Mouse (Mus musculus): ENCODE measurements around the gene 4930404N11Rik. TPM values are rescaled to one million over a fixed set of nuclear protein-coding genes. Genes with fewer than 3 reads are reported as not detected.

The 4930404N11Rik gene
- polyA plus RNA-seq (2015; fragmentation: Nextera tagmentation; extraction: Ambion mirVana): 1.7 and 3.0 TPM in 2 replicates

DNA sequence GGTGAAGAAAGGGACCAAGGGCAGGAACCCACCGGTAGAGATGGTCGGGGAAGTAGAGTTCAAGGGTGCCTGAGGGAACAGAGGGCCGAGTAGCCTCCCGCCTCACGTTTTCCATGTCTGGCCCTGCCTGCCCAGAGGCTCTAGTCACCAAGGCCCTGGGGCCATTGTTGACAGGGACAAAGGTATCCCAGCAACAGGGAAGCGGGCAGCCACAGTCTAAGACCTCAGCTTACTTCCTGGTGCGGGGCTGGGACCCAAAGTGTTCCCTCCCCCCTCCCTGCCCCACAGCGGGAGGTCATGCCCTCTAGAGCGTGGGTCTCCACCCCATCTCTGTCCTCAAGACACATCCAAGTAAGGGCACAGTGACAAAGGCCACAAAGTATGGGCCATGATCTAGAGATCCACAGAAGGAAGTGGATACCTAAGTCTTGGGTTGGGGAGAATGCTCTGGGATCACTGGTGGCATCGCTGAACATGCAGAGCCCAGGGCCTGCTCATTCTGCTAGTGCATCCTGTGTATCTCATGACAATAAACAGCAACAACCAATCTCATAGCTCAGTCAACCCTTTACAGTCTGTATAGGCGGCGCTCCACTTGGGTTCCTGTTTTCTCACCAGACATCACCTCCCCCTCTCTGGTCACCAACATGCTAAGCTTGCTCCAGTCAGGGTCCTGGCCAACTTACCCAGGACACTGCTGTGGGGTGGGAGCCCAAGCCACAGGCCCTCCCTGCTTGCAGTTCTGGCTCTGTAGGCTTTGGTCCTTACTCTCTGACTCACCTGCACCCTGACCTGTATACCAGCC lies at the start of gene 4930404N11Rik:
4930404N11Rik (minus strand) TSS at position 145 of the 805 bp plus-strand sequence.
- DNase-seq (ENCODE audit: low spot score): no peak

DNA sequence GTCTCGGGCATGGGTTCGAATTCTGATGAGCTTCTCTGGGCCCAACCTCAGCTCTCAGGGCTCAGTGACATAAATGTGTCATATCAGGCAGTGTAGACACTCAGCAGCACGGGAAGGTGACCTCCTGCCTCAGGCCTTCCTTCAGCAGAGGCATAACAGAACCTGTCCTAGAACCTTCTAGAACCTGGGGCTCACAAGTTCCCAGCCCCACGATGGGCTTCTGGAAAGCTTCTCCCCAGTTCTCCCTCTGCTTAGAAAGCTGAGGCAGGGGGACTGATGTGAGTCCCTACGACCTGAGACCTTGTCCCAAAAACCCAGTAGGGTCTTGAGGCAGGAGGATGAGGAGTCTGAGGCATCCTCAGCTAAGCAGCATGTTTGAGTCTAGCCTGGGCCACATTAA lies 49.5 kb upstream of the 4930404N11Rik start:
- no peak for DNase-seq (ENCODE audit: low spot score)

DNA sequence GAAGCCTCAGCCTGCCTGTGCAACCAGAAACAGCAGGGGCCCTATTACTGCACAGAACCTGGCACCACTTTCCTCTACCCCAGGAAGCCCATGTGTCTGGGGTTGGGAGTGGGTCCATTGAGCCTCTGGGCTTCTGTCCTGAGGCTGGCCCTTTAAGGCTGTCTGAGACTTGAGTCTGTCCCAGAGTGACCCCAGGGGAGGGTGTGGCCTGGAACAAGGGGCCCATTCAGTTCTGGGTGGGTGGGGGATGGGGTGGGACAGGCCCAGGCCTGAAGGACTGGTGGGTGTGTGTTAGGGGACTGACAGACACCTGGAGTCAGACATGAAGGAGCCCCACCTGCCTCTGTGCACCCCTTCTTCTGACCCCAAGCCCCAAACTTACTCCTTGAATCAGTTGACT lies 49.1 kb upstream of the 4930404N11Rik start:
- DNase-seq (ENCODE audit: low spot score): no peak

DNA sequence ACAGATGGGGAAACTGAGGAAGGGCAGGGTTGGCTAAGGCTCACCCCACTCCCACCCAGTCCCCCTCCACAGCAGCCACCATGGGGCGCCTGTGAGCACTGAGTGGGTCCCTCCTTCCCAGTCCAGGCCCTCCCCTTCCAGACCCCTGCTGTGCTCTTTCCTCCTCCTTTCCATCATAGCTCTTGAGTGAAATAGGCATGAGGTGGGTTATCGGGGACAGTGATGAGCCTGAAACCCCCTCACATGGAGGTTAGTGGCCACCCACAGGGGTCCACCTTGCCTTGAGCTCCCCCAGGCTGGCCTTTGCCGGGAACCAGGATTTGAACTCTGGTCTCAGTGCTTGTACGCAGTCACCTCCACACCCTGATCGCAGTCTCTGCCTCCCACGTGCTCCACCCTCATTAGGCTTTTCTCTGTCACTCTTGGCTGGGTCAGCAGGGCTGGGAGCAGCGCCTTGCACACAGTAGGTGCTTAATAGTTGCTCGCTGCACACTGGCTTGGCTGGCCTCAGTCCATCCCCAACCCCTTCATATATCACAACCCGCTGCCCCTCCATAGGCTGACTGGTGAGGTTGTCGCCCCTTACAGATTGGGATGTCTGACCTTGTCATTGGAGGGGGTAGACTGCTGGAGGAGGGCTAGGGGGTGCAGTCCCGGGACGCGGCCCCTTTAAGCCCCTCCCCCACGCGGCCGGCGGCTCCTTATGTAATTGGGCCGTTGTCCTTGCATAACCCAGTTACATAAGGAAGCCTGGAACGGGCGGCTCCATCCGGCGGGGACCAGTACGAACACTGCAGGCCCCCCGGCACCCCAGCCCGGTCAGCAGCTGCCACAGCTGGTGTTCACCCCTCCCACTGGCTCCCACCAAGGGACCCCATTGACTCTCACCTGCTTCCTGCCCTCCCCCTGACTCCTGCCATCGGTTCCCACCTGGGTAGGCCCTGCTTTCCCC lies 48.0 kb upstream of the 4930404N11Rik start:
- no peak for DNase-seq (ENCODE audit: low spot score)

DNA sequence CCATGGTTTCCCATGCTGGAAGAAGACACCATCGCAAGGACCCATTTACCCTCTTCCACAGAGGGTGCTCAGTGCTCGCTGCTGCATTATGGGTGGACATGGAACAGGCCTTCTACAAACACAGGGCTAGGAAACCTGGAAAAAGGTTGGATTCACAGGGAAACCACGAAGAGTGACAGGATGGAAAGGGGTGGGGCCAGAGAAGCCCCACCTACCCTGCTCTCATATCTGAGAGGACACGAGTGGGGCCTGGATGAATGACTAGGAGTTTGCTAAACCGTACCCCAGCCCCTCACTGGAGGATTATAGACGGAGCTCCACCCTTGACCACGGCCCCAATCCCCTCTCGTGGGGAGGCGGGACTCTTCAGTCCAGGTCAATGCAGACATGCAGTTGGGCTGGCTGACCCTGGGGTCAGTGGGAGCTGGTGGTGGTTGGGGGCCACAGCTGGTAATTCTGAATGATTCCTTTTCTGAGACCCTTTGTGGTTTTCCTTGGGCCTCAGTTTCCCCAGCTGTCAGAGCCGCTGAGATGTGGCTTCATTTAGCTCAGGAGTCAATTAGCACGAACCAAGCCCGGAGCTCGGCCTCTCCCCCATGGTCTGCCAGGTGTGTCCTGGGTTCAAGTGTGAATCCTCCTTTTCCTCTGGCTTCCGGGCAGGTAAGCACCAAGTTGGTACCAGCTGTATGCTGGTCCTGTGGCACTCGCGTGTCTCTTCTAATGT lies 47.1 kb upstream of the 4930404N11Rik start:
- no peak for DNase-seq (ENCODE audit: low spot score)

DNA sequence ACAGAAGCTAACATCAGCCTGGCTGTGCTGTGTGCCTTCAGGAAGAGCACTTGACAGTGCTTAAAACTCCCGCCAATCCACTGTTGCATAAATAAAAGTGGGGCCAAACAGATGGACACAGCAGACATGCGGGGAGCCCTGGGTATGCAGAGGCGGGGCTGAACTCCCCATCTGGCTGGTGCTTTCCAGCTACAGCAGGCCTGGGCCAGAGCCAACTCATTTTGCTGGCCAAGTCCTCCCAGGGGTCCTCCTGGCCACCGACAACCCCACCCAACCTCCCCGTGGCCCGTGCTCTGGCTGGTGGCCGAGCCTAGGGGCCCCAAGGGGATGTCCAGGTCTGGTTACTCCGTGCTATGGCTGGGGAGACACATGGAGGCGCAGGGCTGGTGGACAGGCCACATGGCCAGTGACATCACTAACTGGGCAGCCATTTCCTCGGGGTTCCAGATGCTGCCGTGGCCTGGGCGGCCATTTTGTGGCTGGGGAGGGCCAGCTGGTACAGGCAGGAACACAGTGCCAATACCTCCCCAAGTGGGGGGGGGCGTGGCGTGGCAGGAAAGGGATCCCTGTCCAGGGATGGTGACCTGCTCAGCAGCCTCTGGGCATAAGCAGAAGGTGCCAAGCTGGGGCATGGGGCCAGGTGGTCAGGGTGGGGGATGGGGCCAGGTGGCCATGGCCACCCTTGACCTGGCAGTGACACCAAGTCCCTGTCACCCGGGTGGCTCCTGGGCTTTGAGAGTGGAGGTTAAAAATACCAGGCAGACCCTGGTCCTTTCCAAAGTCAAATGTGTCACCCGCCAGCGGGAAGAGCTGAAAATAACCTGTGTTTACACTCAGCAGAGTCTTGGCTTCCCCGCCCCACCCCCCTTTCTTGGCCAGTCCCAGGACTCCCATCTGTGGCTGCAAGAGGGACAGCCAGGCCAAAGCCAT lies 46.1 kb upstream of the 4930404N11Rik start:
- DNase-seq (ENCODE audit: low spot score): no peak

DNA sequence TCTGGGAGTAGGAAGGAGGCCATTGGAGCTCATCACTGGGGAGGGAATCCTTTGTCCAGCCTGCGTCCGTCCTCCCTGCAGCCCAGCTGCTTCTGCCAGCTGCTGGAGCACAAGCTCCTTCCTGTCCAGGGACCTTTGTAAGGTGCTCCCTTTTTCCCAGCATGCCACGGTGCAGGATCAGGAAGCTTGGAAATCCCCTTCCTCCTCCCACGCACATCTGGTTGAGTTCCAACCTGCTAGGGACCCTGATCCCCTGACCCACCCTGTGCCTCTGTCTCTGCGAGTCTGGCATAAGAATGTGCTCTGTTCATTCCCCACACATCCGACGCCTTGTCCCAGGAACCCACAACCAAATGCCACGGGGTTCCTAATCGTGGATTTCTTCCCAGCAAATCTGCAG lies 45.4 kb upstream of the 4930404N11Rik start:
- DNase-seq (ENCODE audit: low spot score): no peak

DNA sequence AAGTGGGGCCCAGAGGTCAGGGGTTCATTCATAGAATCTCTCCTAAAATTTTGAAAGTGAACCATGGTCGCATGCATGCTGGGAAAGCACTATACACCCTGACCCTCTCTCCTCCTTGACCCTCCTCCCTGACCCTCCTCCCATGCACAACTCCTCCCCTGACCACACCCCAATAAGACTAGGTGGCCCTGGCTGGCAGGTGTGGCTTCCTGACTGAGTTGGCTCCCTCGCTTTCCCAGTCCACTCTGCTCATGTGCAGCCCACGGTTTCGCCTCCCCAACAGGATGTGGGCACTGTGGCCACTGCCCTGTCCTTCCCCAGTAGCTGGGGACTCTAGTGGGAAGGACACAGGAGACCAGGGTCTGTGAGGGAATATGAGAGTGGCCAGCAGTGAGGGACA lies 44.7 kb upstream of the 4930404N11Rik start:
- no peak for DNase-seq (ENCODE audit: low spot score)

DNA sequence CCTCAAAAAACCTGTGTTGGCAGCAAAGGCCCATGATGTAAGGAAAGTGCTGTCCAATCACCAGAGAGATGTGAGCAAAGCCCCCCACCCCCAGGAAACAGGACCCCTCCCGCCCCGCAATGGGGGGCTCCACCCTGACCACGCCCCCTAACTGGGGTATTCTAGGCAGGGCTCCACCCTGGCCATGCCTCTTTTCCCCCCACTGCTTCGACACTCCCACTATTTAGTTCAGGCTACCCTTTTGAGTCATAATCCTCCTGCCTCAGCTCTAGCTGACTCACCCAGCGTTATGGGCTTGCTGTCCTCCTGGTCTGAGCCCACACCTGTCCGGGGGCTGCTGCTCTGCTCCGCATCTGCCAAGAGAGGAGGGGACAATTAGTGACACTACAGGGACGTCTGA lies 43.7 kb upstream of the 4930404N11Rik start:
- DNase-seq (ENCODE audit: low spot score): no peak

DNA sequence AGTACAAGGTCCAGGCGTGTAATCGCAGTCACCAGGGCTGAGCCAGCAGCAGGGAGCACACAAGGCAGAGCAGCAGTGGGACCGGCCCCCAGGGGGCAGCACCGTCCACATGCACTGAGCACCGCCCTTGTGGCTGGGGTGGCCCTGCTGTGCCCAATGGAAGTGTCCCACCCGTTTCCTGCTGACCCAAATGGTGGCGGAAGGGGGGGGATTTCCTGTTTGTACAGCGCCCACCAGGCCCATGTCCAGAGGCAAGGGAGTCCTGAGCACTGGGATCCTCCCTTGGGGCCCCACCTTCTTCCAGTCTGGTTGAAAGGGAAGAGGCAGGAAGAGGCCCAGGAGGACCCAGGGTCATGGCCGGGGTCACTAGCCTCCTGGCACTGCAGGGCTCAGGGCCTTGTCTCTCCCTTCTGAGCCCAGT lies 43.3 kb upstream of the 4930404N11Rik start:
- peak; percentile 77 for DNase-seq (ENCODE audit: low spot score)

DNA sequence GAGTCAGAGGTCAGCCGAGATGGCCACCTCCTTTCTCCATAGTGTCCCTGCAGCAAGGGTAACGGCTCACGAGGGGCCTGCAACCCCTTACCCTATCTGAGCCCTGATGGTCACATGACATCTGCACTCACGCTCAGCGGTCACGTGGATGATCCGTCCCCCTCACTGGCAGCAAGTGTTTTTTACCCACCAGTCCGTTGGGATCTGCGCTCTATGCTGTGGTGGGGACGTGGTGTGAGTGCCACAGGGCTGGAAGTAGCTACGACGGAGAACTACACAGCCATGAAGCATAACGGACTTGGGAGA lies 42.8 kb upstream of the 4930404N11Rik start:
- DNase-seq (ENCODE audit: low spot score): no peak

DNA sequence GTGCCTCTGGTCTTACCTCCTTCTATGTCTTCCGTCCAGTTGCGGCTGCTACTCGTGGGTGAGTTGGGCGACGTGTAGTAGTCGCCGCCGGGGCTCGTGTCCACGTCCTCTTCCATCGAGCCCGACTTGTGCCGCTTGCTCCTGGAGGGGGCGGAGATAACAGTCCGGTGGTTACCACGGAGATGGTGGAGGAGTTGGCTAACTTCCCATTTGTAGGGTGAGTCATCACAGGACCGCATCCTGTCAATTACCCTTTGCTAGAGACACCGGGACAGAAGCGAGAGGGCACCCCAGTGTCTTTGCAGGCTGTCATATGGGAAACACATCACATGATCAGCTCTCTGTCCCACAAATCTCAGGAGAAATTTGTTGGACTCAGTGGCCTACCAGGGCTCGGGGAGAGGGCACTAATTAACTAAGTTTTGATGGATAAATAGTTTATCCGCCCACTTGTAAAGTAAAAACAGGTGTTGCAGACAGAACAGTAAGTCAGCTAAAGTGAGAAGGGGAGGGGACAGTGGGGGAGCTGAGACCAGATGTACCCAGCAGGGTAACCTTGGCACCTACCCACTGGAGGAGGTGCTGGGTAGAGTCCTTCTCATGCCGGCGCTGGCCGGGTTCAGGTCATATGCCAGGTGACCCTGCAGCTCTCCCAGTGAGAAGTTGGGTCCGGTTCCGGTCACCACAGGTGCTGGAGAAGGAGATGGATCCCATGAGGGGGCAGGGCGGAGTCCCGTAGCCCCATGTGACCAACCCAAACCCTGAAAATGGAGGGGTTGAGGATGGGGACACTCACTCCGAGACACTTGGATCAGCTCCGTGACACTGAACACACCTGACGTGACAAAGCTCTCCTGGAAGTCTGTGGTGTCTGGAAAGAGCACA lies 42.2 kb upstream of the 4930404N11Rik start:
- no peak for DNase-seq (ENCODE audit: low spot score)

DNA sequence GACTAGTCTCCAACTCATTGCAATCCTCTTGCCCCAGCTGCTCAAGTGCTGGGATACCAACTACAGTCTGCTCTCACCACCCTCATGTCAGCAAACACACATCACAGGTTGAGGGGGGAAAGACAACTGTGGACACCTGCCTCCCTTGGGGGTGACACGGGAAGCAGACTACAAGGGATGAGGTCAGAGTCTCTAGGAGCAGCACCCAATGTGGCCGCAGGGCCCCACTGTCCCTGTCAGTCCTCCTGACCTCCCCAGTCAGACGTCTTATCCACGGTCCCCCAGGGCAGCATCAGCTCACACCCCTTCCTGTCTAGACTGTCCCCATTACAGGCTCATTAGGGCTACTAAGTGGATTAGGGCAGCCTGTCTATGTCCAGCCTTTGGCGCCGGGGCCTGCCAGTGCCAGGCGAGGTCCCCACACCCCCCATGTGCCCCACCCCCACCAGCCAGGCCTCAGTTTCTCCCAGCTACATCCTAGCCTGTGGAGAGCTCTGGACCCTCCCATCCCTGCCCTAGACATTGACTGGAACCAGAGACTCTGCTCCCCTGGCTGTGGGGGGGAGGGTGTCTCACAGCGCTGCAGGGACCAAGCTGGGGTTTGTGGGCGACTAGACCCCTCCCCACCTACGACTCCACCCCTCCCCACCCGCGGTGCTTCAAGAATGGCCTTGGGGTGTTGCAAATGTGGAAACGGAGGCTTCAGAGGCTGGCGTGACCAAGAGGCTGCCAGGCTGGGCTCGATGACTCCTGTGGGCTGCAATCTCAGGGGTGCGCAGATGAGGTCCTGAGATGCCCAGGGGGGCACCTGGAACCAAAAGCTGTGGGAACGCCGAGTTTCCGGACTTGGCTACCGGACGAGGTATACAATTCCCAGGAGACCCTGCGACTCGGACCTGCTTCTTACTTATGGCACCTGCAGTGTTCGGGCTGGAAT lies 41.2 kb upstream of the 4930404N11Rik start:
- DNase-seq (ENCODE audit: low spot score): no peak

DNA sequence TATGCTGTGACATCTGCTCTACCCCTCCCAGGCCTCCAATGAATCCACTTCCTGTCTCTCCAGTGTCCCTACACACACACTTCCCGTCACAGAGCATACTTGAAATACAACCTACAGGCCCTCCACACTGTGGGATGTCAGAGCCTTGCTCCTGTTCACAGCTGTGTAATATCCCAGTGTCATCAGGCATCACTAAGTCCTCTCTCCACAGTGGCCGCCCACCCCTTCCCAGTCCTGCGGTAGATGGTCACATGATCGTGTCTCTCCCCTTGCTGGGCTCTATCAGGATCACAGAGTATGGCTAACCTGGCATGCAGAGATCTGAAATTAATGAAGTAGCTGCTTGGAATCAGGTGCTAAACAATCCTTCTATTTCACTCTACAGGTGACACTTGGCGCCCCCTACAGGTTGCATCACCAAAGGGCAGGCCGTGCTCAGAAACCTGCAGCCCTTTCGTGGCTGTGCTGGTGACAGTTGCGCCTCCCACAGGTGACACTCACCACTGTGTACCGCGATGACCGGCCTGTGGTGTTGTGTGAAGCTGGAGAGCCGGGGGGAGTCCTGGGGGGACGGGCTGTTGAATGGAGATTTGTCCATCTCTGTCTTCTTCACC lies 40.1 kb upstream of the 4930404N11Rik start:
- DNase-seq (ENCODE audit: low spot score): peak; percentile 66

DNA sequence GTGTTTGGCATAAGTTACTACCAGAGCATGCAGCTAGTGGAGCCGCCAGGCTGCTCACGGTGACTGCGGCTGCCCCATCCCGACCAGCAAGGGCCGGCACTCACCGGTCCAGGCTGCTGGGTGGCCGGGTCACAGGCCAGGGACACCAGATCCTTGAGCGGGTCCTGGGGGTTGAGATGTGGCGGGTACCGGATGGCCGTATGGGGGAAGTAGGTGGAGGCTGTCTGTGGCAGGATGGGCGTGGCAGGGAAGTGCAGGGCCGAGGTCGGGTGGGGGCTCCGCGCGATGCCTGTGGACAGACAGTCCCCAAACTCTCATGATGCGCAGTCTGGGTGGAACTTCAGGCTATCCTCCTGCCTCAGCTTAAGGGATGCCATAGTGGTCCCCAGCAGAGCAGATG lies 39.1 kb upstream of the 4930404N11Rik start:
- DNase-seq (ENCODE audit: low spot score): no peak

DNA sequence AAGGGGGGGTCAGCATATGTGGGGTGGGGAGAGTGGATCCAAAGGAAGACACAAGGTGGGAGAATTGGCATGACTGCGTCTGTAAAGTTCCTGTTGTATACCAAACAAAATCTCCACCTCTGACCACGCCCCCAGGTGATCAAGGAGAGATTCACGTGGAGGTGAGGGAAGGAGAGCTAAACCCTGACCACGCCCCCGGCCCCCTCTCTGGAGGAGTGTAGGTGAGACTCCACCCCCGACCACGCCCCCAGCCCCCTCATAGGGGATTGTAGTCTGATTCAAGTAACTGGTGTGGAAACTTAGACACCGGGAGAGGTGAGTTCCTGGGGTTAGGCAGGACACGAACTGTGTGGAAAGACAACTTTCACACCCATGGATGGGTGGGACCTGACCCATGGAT lies 38.5 kb upstream of the 4930404N11Rik start:
- DNase-seq (ENCODE audit: low spot score): no peak

DNA sequence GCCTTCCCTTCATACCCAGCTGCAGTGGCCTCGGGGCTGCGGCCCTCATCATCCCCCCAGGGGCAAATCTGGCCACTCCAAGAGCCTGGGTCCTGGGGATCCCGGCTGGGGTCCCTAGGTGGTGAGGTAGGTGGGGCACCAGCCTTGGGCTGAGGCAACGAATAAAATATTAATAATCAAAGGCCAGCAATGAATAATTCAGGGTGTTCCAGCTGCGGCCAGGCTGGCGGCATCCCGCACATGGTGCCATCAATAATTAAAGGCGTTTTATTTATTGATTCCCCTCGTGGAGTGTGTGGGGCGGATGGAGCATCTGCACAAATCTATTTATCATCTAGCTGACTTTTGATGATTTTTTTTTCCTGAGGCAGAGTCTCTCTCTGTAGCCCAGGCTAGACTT lies 37.9 kb upstream of the 4930404N11Rik start:
- DNase-seq (ENCODE audit: low spot score): no peak

DNA sequence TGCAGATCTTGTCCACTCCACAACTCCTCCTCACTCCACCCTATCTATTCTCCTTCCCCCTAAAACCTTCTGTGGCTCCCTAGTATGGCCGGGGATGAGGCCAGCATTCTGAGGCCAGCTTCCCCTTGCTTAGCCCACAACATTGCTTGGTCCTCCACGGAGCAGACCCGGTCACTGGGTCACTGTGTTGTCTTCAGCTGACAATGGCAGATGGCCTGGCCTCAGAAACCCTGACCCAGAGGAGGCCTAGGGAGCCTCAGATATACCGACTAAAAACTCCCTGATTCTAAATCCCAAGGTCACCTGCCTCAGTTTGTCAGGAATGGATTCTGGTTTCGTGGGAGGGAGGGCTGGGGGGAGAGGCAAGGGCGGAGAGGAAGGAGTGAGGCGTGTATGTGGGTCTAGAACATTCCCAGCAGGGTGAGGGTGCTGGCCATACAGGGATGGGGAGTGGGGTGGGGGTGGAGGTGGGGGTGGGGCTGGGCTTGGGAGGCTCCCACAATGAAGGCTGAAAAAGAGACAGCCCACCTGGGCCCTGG lies 36.7 kb upstream of the 4930404N11Rik start:
- DNase-seq (ENCODE audit: low spot score): no peak
